Mouse (Mus musculus): ENCODE data around the gene Aqr.
"Not testable (repeated sequence)": the region's sequence is repeated elsewhere in the genome, so short reads cannot be mapped to it uniquely, and the experiment has no call there.

The Aqr gene

DNA sequence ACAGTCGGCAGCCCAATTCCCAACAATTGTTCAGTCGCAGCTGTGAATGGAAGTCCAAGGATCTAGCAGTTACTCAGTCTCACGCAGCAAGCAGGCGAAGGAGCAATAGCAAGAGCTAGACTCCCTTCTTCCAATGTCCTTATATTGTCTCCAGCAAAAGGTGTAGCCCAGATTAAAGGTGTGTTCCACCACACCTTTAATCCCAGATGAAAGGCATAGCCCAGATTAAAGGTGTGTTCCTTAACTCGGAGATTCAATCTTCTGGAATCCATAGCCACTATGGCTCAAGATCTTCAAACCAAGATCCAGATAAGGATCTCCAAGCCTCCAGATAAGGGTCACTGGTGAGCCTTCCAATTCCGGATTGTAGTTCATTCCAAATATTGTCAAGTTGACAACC, at the start of gene Aqr:
TSS of gene Aqr (minus strand) at position 101 of the 400 bp plus-strand sequence.
- DNase-seq: not testable (repeated sequence)

DNA sequence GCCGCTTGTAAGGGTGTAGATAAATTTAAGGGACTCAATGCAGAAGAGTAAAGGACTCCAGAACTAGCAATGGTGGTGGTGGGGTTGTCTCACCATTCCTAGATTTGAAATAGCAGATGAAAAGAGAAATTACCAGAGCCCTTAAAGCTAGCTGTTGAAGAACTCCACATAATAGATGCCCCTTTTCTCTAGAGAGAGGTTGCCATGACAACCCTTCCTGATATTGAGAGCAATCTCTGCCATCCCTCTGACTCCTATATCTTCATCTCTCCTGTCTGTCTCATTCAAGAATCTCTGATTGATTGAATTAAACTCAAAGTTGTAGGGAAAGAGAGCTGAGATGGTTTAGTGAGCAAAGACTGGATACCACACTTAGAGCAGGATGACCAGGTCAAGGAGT, 49.7 kb upstream of the Aqr start:
- no peak for DNase-seq

DNA sequence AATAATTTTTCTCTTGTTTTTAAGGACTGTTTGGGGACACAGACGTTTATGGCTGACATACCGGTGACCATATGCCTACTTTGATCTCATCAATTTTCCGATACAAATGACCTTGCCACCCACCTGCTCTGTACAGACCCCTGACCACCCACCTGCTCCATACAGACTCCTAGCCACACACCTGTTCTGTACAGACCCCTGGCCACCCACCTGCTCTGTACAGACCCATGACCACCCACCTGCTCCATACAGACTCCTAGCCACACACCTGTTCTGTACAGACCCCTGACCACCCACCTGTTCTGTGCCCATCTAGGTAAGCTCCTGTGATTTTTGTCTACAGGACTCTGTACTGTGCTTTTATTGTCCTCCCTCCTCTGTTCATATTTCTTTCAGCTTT, 48.8 kb upstream of the Aqr start:
- DNase-seq: no peak

DNA sequence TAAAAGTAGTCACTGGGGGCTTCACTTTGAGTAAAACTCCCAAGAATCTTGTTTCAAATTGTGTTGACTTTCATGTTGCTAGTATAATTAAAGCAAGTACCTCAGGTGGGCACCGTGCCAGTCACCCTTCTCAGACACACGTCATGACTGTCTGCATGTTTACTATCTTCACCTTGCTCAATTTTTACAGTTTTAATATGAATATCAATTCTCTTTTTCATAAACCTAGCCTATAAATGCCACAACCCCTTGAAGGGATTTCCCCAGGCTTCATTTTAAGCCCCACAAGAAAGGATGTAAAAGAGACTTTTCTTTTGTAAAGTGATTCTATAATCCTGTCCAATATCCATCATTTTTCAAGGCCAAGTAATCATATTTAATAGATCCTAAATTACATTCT, 44.4 kb upstream of the Aqr start:
- no peak for DNase-seq

DNA sequence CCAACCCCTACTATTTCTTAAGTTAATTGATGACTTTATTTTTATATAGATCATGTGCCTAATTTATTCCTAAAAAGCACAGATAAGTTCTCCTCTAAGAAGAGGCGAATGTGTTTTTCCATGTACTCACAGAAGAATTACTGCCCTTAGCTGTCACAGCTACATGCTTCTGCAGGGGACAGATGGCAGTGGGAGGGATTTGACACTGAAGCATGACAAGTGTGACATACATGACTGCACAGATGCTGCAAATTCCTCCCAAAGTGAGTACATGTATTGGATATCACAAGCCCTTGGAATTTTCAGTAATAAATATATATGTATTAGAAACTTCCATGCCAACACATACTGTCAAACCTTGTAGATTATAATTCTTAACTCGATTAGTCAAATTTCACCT, 41.8 kb upstream of the Aqr start:
- no peak for DNase-seq

DNA sequence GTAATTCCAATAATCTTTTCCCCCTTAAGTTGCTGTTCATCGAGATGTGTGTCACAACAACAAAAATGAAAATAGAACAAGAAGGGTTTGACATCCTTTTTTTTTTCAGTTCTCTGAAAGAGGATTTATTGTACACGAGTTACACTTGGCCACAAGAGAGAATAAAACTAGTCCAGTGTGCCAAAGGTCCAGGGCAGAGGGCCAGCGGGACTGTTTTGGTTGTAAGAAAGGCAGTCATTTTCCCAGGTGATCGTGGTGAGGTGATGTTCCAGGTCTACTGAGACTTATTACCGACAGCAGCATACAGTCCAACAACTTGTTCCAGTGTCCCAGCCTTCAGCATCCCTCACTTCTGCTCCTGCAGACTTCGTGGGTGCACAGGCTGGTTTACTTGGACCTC, 18.2 kb upstream of the Aqr start:
- no peak for DNase-seq

DNA sequence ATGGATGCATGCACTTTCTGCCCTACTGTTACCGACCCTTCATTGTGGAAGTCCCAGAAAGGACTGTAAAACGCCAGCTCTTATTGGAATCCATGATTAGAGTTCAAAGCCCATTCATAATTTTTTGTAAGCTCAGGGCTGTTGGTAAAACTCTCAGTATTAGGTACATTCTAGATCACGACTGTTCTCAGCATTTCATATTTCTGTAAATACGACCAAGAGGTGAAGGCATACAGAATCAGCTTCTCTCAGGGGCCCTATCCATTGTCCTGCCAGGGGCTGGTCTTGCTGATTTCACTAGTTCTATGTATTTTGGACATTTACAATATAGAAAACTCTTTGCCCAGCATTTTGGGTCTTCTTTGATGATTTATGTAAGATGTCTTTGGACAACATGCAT, 14.8 kb upstream of the Aqr start:
- DNase-seq: no peak

DNA sequence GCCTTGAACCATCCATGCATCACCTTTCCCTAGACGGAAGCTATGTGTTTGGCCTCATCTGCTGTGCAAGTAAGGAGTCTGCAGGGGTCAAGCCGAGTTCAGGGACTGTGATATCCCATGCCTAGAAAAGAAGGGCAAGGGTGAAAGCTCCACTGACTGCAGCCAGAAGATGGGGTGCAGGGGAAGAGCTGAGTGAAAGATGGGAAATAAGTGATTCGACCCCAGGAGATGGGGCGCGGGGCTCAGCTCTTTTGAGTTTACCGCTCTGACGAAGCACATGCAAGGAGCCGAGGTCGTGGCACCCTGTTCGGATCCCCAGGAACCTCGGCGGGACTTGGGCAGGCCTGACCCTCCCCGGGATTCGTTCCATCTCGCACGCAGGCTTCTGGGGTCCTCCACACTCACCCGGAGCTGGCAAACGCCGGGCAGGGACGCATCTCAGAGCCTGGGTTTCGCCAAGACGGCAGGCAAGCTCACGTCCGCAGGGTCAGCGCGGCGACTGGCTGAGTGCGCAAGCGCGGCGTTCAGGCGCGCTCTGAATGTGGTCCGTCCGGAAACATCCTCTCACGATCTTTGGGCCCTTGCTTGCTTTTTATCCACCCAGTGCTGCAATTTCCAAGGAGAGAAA, 14.2 kb upstream of the Aqr start, which contains the start of gene Zfp770:
TSS of gene Zfp770 (minus strand) at position 538 of the 628 bp plus-strand sequence.
- peak; percentile 75 for DNase-seq

DNA sequence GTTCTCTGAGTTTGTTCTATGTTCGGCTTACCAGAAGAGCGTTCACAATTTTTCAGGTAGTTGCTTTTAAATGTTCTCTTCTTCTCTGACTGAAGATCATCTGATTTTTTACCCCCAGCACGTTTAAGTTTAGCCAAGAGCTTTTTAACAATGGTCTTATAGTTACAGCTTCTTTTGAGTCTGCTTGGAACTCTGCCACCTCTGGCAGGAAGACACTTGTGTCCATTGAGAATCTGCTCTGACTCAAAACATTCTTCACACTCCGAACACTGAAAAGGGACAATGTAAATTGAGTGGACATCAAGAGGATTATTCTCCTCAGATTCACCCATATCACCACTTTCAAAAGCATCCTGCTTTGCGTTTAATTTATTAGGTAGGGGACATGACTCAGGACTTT, 9.6 kb upstream of the Aqr start:
- DNase-seq: no peak

DNA sequence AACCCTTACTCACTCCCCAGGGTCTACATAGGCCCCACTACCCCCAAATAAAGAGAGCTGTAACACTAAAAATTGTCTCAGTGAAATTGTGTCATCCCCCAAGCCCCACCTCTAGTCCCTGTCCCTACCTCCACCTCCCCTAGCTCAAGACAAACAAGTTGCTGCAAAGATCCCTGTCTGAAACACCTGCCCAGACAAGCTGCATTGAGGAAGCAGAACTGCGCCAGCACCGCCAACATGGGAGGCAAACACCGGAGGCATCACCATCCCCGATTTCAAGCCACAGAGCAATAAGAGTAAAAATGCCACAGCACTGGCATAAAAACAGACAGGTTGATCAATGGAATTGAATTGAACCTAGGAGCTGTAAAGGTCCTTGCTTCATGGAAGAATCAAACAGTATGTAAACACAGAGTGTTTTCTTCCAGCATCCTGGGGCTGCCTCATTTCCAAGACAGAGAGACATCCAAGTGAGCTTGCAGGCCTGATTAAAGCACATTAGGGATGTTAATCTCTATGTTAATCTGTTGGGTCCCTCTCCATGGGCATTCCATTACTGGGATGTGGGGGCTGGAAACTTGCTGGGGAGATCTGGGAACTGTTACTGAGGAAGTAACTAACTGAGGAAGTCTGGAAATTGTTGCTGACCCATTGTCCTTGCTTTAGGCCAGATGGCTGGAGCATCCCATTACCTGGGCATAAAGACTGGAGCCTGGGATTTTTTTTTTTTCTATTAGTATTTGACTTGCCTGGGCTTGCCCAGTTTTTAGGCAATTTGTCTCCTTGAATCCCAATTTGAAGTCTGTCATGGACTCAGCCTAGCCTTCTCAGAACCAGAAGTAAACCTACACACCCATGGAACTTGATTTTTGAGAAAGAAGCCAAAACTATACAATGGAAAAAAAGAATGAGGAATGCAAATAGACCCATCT, 8.8 kb downstream of the Aqr start:
- DNase-seq: no peak

DNA sequence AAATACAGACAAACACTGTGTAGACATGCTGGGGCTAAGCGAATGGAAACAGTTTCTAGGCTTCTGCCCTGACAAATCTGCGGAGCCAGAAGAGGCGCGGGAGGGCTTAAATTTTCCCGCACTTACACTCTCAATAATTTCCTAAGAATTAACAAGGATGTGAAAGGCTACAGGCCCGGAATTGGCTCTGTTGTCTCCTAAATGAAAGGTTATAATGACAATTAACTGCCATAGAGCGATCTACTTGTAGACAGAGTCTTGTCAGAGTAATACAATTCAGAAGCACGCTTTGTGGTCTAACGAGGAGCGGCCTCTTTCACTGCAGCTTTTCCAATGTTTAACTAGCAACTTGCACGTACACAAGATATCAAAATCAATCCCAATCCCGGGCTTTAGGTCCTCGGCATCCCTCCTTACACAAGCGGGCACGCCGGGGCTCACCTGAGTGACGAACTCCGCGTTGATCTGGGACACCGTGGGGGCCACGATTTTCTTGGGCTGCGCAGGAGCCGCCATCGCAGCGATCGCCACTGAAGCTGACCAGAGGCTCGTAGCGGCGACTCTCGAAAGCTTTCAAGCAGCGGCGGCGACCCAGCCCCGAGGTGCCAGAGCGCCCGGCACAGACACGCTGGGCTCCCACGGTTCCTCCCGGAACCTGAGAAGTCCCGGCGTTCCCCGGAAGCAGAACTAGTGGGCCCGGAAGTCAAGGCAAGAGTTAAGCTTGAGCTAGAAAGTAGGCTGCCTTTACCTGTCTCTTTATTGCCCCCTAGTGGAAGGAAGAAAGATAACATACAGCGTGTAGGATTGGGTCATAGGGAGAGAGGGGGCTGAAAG, 12.0 kb downstream of the Aqr start:
- peak; percentile 81 for DNase-seq

DNA sequence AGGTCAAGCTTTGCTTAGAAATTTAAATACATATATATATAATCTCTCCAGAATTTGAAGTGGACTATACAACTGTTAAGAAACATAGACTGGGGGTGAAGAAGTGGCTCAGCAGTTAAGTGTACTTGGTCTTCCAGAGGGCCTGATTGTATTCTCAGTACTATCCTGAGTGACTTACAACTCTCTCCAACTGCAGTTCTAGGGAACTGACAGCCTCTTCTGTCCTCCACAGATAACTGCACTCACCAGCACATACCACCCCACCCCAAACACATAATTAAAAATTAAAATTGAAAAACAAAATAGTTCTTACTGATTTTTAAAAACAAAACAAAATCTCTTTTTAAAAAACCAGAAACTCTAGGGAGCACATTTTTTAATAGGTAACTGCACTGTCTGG, 13.6 kb downstream of the Aqr start:
- no peak for DNase-seq

DNA sequence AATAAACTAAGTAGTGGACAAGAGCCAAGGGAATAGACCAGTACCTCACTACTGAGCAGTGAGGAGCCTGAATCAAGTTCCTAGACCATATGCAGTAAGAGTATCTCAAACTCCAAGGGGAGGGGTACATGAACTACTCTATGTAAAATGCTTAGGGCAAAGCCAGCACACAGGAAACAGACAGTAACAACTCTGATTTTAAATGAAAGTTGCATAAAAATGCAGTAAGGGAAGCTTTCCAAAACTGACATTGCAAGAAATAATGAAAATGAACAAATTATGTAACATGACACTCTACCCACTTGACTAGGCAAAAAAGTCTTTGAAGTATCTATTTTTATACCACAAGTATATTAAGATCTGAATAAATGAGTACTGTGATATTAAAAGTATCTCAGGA, 19.0 kb downstream of the Aqr start:
- no peak for DNase-seq

DNA sequence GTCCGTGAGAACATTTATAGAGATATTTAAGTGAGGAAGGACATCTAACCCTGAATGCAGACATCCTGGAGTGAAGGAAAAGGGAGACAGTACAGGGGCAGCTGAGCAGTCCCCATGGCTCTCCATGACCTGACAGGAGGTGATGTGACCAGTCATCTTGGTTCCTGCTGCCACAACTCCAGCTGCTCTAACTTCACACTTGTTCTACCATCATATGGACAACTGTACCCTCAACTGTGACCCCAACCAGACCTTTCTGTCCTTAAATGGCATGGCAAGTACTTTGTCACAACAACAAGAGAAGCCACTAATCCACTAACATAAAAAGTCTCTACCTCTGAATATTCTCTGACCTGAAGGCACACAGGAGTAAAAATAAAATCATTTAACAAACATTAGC, 24.8 kb downstream of the Aqr start:
- no peak for DNase-seq

DNA sequence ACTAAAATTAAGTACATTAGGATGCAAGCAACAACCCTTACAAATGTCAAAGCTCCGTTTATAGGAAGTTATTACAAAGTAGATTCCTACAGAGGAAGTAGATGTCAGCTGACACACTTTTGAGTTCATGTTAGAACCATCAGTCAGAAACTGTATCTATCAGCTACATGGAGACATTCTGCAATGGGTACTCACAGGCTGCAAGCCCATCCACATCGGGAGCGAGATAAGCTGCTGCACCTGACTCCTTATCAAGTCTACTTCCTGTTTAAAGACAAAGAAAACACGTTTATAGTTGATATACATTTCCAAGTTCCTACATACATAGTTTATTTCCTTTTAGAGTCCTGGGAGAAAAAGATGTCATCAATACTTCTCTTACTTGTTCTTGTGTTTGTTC, 29.5 kb downstream of the Aqr start:
- no peak for DNase-seq

DNA sequence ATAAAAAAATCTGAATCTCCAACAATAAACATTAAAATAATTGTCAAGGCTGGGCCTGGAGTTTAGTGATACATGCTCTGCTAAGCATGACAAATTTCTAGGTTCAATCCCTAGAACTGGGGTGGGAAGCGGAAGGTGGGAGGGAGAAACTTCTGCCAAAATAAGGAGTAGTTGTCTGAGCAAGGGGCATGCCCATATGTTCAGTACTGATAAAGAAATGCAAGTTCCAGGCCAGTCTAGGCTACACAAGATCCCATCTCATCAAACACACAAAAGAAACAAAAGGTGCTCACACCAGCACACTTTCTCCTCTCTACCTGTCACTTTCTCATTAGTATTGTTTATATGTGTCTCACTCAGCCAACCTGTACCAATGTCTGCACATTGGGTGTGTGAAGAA, 30.2 kb downstream of the Aqr start:
- DNase-seq: no peak

DNA sequence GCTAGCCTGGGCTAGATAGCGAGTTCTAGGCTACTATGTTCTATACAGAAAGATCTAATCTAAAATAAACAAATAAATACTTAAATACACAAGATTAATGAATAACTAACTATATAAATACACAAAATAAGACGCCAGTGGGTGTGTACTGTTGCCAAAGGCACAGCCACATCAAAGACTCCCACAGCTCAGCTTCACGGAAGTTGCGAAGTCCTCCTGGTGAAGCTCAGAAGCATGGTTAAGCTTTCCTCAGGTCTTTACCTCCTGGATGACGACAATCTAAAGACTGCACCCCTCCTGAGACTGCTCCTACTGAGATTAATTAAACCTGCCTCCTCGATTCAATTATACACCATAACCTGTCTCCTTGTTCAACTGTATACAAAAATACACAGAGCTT, 33.6 kb downstream of the Aqr start:
- no peak for DNase-seq

DNA sequence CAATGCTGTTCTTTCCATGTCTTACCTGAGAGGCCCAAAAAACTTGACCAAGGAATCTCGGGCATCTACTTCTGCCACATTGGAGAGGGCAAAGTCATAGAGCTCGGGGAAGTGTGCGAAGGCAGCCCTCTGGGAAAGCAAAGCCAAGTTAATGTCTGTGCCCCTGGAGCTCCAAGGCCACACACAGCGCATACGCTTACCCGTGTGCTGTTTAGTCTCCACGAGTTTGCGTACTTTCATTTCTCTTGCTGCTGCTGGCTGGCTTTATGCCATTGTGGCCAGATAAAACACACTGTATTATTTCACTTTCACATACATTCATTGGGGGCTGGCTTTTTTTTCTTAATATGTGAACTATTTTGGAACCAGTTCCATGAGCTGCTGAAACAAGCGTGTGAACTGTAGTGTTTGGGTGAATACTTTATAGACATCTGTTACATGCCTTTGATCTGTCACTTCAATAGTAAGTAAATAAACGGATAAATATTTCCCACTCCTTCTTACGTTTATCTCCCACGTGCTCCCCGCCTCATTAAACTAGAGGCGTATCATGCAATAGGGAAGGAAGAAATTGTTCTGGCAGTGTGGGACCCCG, 39.9 kb downstream of the Aqr start:
- DNase-seq: no peak

DNA sequence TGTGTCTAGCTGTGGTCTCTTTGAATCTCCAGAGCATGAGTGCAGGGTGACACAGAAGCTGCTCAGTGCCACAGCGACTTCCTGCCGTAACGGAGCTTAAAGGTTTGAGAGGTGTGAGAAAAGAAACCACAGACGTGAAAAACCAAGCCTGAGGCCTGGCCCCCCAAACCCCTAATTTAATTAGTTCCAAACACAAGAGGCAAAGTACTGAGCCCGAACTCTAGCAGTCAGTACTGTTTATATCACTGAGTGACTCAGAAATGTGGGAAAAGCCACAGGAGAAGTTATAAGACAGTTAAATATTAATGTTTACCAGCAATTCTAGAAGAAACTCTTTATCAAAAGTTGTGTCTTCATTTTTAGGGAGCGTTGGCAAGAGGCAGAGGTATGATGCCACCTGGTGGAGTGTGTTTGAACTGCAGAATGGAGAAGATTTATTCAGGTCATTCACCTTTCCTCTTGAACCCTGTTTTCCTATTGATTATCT, 41.5 kb downstream of the Aqr start:
- DNase-seq: peak; percentile 67

DNA sequence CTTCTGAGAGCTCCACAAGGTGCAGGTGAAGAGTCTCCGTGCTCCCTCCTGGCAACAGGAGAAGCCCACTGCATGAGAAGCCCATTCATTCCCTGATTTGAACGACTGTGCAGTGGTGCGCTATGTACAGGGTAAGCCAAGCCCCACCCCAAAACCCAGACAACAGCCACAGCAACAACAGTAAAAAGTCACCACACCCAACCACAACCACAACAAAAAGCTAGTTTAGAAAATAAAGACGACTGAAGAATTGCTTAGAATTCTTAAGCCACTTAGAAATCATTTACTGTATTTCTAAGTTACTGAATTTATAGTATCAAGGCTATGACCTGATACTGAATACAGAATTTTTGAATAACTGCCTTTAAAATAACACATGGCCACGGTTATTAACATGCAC, 41.9 kb downstream of the Aqr start:
- peak; percentile 66 for DNase-seq

DNA sequence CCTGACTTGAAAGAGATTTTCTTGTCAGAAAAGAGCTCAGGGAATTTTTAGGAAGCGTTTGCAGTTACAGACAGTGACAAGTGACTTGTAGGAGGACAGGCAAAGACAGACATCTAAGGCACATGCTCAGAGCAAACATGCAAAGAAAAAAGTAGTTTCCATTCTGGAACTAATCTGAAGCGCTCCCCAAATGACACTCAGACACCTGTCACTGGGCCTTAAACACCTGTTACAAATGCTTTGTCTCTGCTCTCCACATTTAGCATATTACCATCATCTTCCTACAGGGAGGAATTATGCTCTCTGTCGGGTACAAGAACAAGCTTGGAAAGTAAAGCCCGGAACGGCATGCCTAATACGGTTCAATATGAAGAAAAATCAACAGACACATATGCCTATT, 43.0 kb downstream of the Aqr start:
- no peak for DNase-seq

DNA sequence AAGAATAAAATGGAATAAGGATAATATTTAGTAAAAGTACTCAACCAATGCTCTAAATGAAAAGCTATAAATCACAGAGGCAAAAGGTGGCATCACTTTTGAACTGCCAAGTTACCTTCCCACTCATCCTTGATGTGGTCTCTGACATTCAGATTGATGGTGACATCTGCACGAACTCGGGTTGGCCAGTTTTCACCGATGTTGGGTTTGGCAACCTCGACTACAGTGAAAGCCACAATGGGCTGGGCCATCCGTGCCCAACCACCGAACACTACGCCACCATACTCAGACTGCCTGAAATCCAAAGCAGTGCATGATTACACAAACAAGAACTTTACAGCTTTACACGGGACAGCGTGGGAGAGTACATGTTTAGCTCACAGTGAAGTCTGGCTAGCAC, 50.1 kb downstream of the Aqr start:
- no peak for DNase-seq

DNA sequence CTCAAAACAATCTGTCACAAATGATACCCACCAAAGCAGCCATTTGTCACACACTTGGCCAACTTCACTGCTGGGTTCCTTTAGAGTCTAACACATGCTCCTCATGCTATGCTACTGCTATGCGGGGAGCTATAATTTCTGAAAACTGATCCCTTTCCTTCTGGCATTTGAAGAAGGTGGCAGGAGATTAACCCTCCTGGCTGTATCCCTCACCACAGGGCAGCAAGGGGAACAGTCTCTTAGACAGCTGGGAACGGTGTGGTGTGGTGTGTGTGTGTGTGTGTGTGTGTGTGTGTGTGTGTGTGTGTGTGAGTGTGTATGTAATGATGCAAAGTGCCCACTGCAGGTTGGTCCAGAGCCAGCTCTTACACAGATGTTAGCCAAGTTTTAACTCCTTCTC, 51.0 kb downstream of the Aqr start:
- DNase-seq: no peak
